Mouse (Mus musculus) fat pad, adult 2 months (tissue): Measurements from ENCODE around the gene Mical2.

Source experiments
- DNase-seq: peaks from one replicate; pipeline ENCODE4 v3.0.0-alpha.2; 2011; ENCODE audit warnings: low read depth, low spot score; ENCODE audit errors: extremely low read depth

Mical2 gene

DNA sequence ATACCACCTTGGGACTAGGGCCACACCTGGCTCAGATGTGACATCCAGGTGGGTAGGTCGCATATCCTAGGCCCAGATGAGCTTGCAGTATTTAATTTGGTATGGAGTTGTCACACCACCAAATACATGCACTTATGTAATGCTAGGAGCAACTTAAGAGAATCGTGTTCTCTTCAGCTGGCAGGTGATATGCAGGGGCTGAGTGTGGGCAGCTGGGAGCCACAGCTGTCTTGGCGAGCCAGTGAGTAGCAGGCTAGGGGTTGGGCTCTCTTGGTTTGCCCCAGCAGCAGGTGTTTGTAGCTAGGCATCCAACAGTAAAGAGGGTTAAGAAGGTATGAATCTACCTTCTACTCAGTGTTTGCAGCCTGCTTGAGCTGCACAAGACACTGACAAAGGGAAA is 49.4 kb downstream of the Mical2 start:
- DNase-seq: no peak

- no peak for DNase-seq
These were observed 50.2 kb downstream of the Mical2 start for GRCm38 (mm10) chr7:112275883-112276282.

GRCm38 (mm10) chr7:112276823-112277222 is 51.2 kb downstream of the Mical2 start:
- DNase-seq: no peak

- no peak for DNase-seq
These were observed 53.0 kb downstream of the Mical2 start for GRCm38 (mm10) chr7:112278648-112279047.

DNA sequence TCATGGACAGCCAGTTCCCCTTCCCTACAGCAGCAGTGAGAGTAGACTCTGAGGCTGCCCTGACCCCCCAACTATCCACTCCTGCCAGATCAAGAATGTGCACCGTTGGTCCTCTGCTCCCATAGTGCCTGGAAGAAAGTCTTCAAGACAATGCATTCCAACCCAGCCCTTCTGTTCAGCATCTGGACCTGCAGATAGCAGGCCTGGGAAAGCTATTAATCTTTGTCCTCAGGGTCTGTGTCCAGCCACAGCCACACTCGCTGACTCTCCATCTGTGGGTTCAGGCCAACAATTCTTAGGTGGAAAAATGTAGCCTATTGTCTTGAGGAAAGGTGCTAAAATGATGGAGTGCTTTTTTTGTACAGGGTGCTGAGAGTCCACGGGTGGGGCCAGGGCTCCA is 54.8 kb downstream of the Mical2 start:
- no peak for DNase-seq

DNA sequence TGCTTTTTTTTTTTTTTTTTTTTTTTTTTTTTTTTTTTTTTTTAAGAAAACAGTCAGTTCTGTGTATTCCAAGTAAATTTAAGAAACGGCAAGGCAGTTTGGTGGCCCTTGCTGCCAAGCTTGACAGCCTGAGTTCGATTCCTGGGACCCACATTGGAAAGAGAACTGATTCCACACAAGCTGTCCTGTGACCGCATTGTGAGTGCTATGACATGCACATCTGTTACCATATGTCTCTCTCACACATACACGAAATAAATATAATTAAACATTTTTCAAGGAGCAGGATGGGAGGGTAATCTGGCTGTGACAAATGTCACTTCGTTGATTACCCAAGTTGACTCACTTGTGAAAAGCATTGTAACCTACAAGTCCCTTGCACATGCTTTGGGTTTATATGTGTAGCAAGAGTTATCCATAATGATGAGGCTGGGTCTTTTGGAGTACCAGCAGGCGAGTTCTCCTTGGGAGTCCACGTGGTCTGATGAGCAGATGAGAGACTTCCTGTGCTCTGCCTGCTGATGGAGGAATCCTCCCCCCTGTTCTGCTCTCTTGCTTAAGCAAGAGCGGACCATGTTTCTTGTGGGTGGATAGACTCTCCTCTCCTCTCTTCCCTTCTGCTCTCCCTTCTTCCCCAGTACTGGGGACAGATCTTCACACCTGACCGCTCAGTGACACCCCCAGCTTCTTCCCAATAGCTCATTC is 58.1 kb downstream of the Mical2 start:
- no peak for DNase-seq

DNA sequence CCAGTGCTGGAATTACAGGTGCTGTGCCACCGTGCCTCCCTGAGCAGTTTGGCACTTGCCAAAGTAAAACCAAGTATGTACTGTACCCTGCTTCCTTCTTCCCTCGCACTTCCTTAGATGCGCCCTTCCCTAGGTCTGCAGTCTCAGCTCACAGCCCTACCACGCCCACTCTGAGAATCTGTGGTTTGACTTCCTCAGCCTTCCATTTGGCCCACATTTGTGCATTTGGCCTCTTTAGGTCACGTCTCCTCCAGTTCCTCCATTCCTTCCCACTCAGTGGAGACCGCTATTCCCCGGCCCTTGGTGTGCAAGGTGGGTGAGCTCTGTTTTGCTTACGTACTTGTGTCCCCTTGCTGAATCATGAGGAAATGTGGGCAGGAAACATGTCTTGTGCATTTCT is 59.9 kb downstream of the Mical2 start:
- DNase-seq: no peak

DNA sequence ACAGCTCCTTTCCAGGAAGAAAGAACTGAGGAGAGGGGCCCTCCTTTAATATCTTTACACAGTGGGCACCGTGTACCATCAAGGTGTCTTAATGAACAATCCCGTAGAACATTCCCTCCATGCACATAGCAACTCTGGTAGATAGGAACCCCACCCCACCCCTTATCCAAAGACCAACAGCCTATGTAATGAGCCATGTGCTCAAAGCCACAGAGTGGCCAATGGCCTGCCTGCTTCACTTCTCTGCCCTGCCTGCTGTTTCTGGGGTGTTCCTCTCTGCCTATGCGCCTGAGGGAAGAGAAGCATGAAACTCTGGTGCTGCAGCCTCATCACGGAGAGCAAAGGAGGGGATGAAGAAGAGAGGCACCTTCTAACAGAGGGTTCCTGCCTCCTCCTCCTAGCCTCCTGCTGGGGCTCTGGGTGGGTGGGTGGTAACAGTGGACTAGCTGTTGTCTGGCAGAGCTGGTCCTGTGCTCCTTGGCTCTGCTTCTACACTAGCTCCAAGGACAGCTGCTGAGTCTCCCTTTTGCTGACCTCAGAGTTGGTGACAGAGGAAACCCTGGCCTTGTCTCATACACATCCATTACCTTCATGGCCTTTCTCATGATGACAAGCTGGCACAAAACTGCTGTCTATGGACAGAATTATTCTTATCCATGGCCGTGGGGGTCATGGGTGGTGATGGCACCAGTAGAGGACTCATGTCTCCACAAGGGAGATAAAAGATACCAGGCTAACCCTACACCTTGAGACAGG is 62.9 kb downstream of the Mical2 start:
- DNase-seq: no peak

- DNase-seq: no peak
These were observed 63.9 kb downstream of the Mical2 start for GRCm38 (mm10) chr7:112289514-112289913.

DNA sequence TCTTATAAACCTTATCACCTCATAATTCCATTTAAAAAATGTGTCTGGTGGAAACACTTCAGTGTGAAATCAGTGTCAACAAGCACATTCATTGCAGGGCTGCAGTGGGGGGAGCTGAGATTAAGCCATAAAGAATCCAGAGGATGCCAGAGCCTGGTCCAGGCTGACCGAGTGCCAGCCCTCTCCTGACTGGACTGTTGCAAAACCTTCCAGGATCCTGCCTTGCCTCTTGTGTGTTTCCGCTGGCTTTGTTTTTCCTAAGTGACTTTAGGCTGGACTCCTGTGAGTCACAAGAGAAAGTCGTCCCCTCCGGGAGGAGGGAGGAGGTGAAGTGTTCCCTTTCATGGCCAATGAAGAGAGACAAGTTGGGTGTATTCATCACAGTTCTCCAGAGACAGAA is 64.3 kb downstream of the Mical2 start:
- no peak for DNase-seq

GRCm38 (mm10) chr7:112293456-112294104 is 67.9 kb downstream of the Mical2 start:
- no peak for DNase-seq

DNA sequence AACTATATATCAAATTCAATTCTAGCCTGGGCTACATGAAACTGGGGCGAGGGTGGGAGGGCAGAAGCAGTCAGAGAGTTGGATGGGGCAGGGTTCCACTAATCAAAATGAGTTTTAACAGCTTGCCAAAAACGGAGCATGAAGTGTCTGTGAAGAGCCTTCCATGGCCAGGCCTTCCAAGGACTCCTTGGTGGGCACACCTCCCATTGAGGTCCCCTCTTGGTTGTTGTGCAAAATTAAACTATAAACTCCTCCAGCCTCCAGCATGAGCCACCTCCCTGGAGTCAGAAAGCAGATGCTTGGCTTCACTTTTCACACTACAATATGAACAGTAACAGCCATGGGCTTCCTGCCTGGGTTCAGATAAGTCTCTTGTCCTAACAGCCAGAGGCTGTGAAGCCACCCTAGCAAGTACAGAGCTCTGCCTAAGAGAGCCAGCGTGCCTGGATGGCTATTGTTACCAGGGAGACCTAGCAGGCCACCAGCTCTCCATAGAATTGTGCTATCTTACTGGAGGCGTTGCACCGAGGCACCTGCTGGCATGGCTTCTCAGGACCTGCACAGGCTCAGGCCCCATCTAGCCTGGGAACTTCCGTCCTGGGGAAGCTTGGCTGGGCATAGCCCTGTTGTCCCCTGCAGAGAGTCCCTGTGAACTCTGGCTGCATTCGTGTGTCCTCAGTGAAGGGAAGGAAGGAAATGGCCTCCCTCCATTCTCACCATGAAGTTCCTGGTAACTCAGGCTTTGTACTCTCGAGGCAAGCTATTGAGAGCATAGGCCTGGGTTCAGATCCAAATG is 70.0 kb downstream of the Mical2 start:
- no peak for DNase-seq

GRCm38 (mm10) chr7:112298032-112298431 is 72.4 kb downstream of the Mical2 start:
- DNase-seq: no peak

DNA sequence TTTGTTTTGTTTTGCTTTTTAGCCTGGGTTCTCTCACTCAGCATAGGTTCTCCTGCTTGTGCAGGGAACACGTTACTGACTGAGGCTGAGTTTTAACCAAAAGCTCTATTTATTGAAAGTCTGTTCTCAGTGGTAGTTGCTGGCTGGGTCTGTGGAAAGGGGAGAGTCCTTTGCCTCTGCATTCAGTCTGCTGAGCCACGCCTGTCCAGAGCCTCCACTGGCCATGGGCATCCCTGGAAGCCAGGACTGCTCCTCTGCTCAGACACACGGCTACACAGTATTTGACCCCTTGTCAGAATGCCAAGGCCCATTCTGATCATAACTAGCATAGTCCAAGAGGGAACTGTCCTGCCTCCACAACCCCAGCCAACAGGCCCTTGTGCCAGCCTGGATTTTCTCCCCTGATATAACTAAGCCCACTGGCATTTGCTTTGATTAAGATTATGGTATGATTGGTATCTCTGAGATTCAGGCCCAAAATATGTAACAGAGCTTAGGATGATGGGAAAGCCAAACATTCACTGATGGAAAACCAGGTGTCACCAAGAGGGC is 73.3 kb downstream of the Mical2 start:
- no peak for DNase-seq

DNA sequence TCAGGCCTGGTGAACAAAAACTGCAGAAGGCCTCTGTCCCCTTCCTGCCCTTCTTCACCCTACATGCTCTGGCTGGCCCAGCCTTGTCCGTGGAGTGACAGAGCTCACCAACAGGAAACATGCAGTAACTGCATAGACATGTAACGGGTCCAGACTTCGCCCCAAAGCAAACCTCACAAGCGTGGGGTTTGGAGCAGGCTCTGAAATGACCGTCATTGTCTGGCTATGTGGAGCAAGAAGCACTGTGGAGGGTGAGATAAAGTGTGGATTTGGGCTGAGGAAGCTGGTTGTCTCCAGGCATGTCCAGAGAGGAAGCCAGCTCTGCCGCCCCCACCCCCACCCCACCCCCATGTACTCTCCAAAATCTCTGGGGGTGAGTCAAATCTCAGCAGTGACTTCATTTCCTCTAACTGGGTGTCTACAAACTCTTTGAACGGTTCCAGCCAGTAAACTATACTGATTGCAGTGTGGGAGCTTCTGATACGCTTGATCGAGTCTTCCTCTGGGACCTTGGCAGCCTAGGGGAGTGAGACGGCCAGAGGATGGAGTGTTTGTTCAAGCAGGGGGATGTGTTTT is 74.0 kb downstream of the Mical2 start:
- no peak for DNase-seq

DNA sequence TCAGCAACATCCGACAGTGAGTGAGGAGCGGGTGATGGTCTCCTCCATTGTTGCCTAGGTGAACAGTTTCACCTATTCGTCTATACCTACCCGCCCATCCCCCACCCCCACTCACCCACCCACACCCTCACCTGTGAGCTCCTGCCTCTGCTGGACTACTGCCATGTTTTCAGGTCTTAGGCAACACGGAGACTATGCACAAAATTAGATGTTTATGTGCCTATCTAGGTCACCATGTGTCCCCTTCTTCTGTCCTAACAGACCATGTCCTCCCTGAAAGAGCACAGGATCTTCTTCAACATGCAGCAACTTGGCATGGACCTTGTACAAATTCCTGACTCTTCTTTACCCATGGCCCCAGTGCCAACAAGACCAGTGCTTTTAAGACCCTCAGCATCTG is 74.5 kb downstream of the Mical2 start:
- no peak for DNase-seq

- DNase-seq: no peak
These were observed 75.4 kb downstream of the Mical2 start for GRCm38 (mm10) chr7:112301052-112301451.

DNA sequence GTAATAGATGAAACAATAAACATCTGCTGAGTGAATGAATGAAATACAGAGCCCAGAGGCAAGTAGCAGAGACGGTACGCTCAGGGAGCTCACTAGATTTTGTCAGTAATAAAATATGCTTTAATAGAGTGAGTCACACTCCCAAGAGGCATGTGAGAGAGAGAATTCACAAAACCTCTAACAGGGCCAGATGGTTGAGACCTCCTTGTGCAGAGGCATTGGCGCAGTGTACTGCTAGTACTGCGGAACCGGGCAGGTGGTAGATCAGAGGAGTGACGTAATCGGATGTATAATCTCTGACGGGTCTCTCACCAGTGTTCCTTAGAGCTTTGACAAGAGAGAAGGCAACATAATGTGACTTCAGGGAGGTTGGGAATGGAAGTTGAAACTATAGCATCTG is 78.7 kb downstream of the Mical2 start:
- no peak for DNase-seq

DNA sequence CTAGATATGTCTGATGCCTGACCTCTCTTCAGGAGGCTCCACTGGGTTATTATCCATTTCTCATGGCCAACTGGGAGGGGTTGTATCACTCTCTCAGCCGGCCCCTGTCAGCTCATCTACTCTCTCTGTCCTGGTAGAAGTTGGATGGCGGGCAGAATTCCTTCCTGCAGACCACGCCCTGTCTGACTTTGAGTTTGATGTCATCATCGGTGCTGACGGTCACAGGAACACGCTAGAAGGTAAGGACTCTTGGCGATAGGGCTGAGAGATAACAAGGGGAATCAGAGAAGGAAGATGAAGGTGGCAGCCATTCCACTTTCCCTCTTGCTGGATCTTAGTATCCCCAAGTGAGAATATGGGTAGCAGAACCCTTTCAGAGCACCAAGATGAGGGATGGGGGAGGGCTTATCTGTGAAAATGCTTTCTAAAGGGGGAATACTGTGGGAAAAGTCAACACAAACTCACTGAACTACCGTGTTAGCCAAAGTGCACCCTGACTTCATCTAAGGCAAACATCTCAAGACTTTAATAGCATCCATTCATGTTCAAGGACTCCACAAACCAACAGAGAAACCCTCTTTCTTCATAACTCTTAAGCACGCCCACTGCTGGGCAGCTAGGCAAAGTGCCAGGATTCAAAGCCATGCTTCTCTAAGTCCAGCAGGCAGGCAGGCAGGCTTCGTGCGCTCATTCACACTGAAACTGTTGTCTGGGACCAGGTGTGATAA is 83.8 kb downstream of the Mical2 start:
- DNase-seq: no peak

DNA sequence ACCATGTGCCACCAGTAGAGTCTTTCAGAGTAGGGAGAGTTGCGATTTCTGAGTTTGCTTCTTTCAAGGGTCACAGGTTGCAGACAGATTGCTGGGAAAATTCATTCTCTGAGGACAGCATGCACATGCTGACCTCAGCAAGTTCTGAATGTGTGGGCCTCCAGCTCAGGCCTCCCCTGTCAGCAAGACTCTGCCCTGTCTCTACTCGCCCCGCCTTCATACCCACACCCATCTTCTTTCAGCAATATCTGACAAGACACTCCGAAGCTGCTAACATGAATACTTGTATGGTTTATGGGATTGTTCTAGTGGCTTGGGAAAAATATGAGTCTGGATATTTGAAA is 84.3 kb downstream of the Mical2 start:
- DNase-seq: no peak
